Mouse (Mus musculus) neural tube, embryonic 14.5 days (tissue): ENCODE measurements around the gene 4931414P19Rik. TPM values are rescaled to one million over a fixed set of nuclear protein-coding genes. Genes with fewer than 3 reads are reported as not detected.
A peak's percentile ranks its signal among the peaks of the same experiment; 100 is the strongest.

Experiments
- ATAC-seq: fragments of 200-750 bp; cut with Nextera tagmentation; 2 replicates; pipeline ENCODE4 v1.8.0; 2017; ENCODE audit warnings: low read depth, mild to moderate bottlenecking, moderate TSS enrichment, moderate library complexity
- H3K27ac ChIP-seq: fragments of 300-500 bp; sonication (generic); 2 replicates; pipeline ENCODE4 v1.5.1; 2014; ENCODE audit warnings: low read depth, mild to moderate bottlenecking, control low read depth, low read length, moderate library complexity, mixed read lengths
- H3K27me3 ChIP-seq: fragments of 300-500 bp; sonication (generic); 2 replicates; pipeline ENCODE4 v1.6.1; 2014; ENCODE audit warnings: low read length; ENCODE audit not compliant: control insufficient read depth, insufficient read depth
- H3K36me3 ChIP-seq: fragments of 300-500 bp; sonication (generic); 2 replicates; pipeline ENCODE4 v1.6.1; 2014; ENCODE audit warnings: low read length, mixed read lengths; ENCODE audit not compliant: control insufficient read depth, insufficient read depth
- H3K4me1 ChIP-seq: fragments of 300-500 bp; sonication (generic); 2 replicates; pipeline ENCODE4 v1.6.1; 2014; ENCODE audit warnings: low read length; ENCODE audit not compliant: control insufficient read depth, insufficient read depth
- H3K4me2 ChIP-seq: fragments of 300-500 bp; sonication (generic); 2 replicates; pipeline ENCODE4 v1.6.1; 2014; ENCODE audit warnings: mild to moderate bottlenecking, low read depth, low read length, control low read depth
- H3K4me3 ChIP-seq: fragments of 300-500 bp; sonication (generic); 2 replicates; pipeline ENCODE4 v1.5.1; 2014; ENCODE audit warnings: low read depth, low read length, control low read depth, mixed read lengths
- H3K9ac ChIP-seq: fragments of 300-500 bp; sonication (generic); replicated peaks from 2 replicates; pipeline ENCODE4 v1.6.1; 2014; ENCODE audit warnings: low read depth, mild to moderate bottlenecking, control low read depth, low read length, mixed read lengths
- H3K9me3 ChIP-seq: fragments of 300-500 bp; sonication (generic); 2 replicates; pipeline ENCODE4 v1.6.1; 2016; ENCODE audit warnings: low read length; ENCODE audit not compliant: control insufficient read depth
- WGBS: fragments of 180-500 bp; shearing (Covaris S2); extraction: QIAGEN DNeasy Blood & Tissue Kit; methylation state at CpG from one replicate; pipeline ENCODE4 v1.1.7; 2014; 5-methylcytosine and 5-hydroxymethylcytosine counted together
- polyA plus RNA-seq: library from polyadenylated mRNA; unstranded; fragments of >200 nt; fragmentation: Nextera tagmentation; extraction: Ambion mirVana; gene quantifications from 2 replicates; pipeline ENCODE4 v1.2.1, GENCODE M21; 2014

Gene 4931414P19Rik
- polyA plus RNA-seq, 1 experiment from 2014 or later = 5.0 TPM

GRCm38 (mm10) chr14:54632252-54632651 lies 26.5 kb upstream of the 4931414P19Rik start:
- no peak overlapping the region for H3K9ac ChIP-seq

GRCm38 (mm10) chr14:54631240-54631599 lies 25.4 kb upstream of the 4931414P19Rik start:
- H3K9me3 ChIP-seq = no peaks in the 10 kb centered on the region
- WGBS = 78% methylated on average over 4 of the region's 4 CpGs
- H3K4me2 ChIP-seq = no peak overlapping the region
- H3K27me3 ChIP-seq = no peaks in the 10 kb centered on the region
- no peak overlapping the region for H3K9ac ChIP-seq
- H3K27ac ChIP-seq = no peak overlapping the region
- H3K4me3 ChIP-seq = no peak overlapping the region
- peaks cover 26% of the 10 kb centered on the region for H3K36me3 ChIP-seq
- H3K4me1 ChIP-seq = no peaks in the 10 kb centered on the region
- 0 out of 2 replicates have a peak, but pooled peaks have one; percentile 2 for ATAC-seq

More at GRCm38 (mm10) chr14:54632252-54632651, 26.5 kb upstream of the 4931414P19Rik start:
- no peak for ATAC-seq
- Histone ChIP-seq H3K4me1 (no peaks in the 10 kb centered on the region), H3K27me3 (no peaks in the 10 kb centered on the region), H3K27ac (no peak overlapping the region), H3K9me3 (no peaks in the 10 kb centered on the region), H3K4me2 (no peak overlapping the region), H3K4me3 (no peak overlapping the region), H3K36me3 (peaks cover 31% of the 10 kb centered on the region)
- 94% methylated on average over 34 of the region's 37 CpGs for WGBS

- ATAC-seq = peak; percentile 57
- H3K4me1 ChIP-seq = no peaks in the 10 kb centered on the region
- H3K9ac ChIP-seq = no peak overlapping the region
- no peaks in the 10 kb centered on the region for H3K9me3 ChIP-seq
- H3K4me2 ChIP-seq = no peak overlapping the region
- no peaks in the 10 kb centered on the region for H3K27me3 ChIP-seq
- H3K36me3 ChIP-seq = peaks cover 26% of the 10 kb centered on the region
- no peak overlapping the region for H3K27ac ChIP-seq
- H3K4me3 ChIP-seq = no peak overlapping the region
- 73% methylated on average over 11 of the region's 11 CpGs for WGBS
These were observed 24.9 kb upstream of the 4931414P19Rik start for GRCm38 (mm10) chr14:54630583-54631239.

GRCm38 (mm10) chr14:54629797-54630196 lies 24.0 kb upstream of the 4931414P19Rik start:
- H3K9me3 ChIP-seq = no peaks in the 10 kb centered on the region
- no peak overlapping the region for H3K4me3 ChIP-seq
- H3K4me2 ChIP-seq = no peak overlapping the region
- no peak overlapping the region for H3K27ac ChIP-seq
- ATAC-seq = no peak
- H3K4me1 ChIP-seq = no peaks in the 10 kb centered on the region
- WGBS = 95% methylated on average over 2 of the region's 2 CpGs
- H3K36me3 ChIP-seq = peaks cover 26% of the 10 kb centered on the region
- H3K27me3 ChIP-seq = no peaks in the 10 kb centered on the region
- H3K9ac ChIP-seq = no peak overlapping the region

- Histone ChIP-seq H3K4me1 (no peaks in the 10 kb centered on the region), H3K9ac (no peak overlapping the region), H3K4me2 (no peak overlapping the region), H3K27me3 (no peaks in the 10 kb centered on the region), H3K9me3 (no peaks in the 10 kb centered on the region), H3K36me3 (peaks cover 18% of the 10 kb centered on the region), H3K27ac (no peak overlapping the region), H3K4me3 (no peak overlapping the region)
- 72% methylated on average over 5 of the region's 5 CpGs for WGBS
- ATAC-seq = no peak
These were observed 22.3 kb upstream of the 4931414P19Rik start for GRCm38 (mm10) chr14:54628103-54628502.

- Histone ChIP-seq H3K4me1 (no peaks in the 10 kb centered on the region), H3K27ac (no peak overlapping the region), H3K4me3 (no peak overlapping the region), H3K27me3 (no peaks in the 10 kb centered on the region), H3K9ac (no peak overlapping the region), H3K9me3 (no peaks in the 10 kb centered on the region), H3K4me2 (no peak overlapping the region), H3K36me3 (no peaks in the 10 kb centered on the region)
- ATAC-seq = no peak
- 78% methylated on average over 10 of the region's 10 CpGs for WGBS
These were observed 19.2 kb upstream of the 4931414P19Rik start for GRCm38 (mm10) chr14:54624976-54625375.

- Histone ChIP-seq H3K9ac (no peak overlapping the region), H3K4me1 (no peaks in the 10 kb centered on the region), H3K9me3 (no peaks in the 10 kb centered on the region), H3K27me3 (no peaks in the 10 kb centered on the region), H3K27ac (no peak overlapping the region), H3K36me3 (no peaks in the 10 kb centered on the region), H3K4me2 (no peak overlapping the region), H3K4me3 (no peak overlapping the region)
- no peak for ATAC-seq
- 86% methylated on average over 6 of the region's 6 CpGs for WGBS
These were observed 17.5 kb upstream of the 4931414P19Rik start for GRCm38 (mm10) chr14:54623334-54623733.

GRCm38 (mm10) chr14:54621133-54621532 lies 15.3 kb upstream of the 4931414P19Rik start, which contains the start of gene Psmb11:
Psmb11 (plus strand) TSS chr14:54621433.
- Histone ChIP-seq H3K4me1 (peaks cover 7% of the 10 kb centered on the region; the same call in 1 of the 2 replicates), H3K9me3 (no peaks in the 10 kb centered on the region), H3K36me3 (no peaks in the 10 kb centered on the region), H3K27me3 (no peaks in the 10 kb centered on the region), H3K27ac (no peak within 1 kb of the TSS), H3K4me2 (no peak within 1 kb of the TSS), H3K9ac (no peak within 1 kb of the TSS), H3K4me3 (no peak within 1 kb of the TSS)
- 92% methylated on average over 1 of the region's 1 CpGs for WGBS
- no peak for ATAC-seq

- Histone ChIP-seq H3K9me3 (no peaks in the 10 kb centered on the region), H3K27me3 (no peaks in the 10 kb centered on the region), H3K4me1 (peaks cover 7% of the 10 kb centered on the region; the same call in 1 of the 2 replicates), H3K27ac (peak within 1 kb of the TSS; percentile 78), H3K4me3 (peak within 1 kb of the TSS; percentile 80), H3K9ac (peak within 1 kb of the TSS; percentile 85), H3K4me2 (peak within 1 kb of the TSS; percentile 83), H3K36me3 (0 out of 2 replicates have a peak, but pooled peaks cover 6% of the 10 kb centered on the region)
- peak; percentile 88 for ATAC-seq
- under 1% methylated on average over 22 of the region's 25 CpGs for WGBS
These were observed 12.1 kb upstream of the 4931414P19Rik start, which contains the start of gene Psmb5 for GRCm38 (mm10) chr14:54617897-54618365. Psmb5 (minus strand) TSS chr14:54618022.
